Mouse (Mus musculus): ENCODE measurements around the gene Cd22. TPM values are rescaled to one million over a fixed set of nuclear protein-coding genes. Genes with fewer than 3 reads are reported as not detected.
A peak's percentile ranks its signal among the peaks of the same experiment; 100 is the strongest.

Gene Cd22
- total and polyA plus RNA-seq, 2 experiments from 2014 or later: 0.09 to 3.2 TPM

DNA sequence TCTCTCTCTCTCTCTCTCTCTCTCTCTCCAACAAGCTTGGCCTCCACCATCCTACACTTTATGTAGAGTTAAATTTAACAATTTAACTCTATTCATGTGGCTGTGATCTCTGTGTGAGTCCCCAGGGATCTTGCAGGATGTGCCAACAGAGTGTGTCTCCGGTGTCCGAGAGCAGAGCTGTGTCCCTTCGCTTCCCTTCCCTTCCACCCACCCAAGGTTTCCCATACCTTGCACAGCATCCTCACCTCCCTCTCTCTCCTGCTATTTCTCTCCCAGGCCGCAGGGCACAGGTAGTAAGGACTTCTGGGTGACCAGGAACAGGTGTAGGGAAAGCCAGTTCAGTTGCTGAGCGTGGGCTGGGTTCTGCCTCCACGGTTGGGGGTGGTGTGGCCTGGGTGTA lies 1.2 kb downstream of the Cd22 start:
- Histone ChIP-seq H3K4me1 (ENCODE audit: insufficient read depth, low read length) (no peaks in the 10 kb centered on the region), H3K4me3 (ENCODE audit: low read length) (no peak overlapping the region), H3K9ac (replicated peaks; ENCODE audit: low read length) (no peak overlapping the region), H3K9me3 (ENCODE audit: low read length) (no peaks in the 10 kb centered on the region), H3K27me3 (ENCODE audit: insufficient read depth, low read length) (no peaks in the 10 kb centered on the region), H3K36me3 (ENCODE audit: insufficient read depth, low read length) (no peaks in the 10 kb centered on the region), H3K4me2 (ENCODE audit: low read depth, low read length) (no peak overlapping the region), H3K27ac (no peak overlapping the region)
- DNase-seq (ENCODE audit: low spot score) (no peak), ATAC-seq (no peak)
- TF ChIP-seq CTCF (IDR thresholded peaks at IDR 0.05; ENCODE audit: low read depth): no peak
- 89% methylated on average over 6 of the region's 6 CpGs for WGBS

DNA sequence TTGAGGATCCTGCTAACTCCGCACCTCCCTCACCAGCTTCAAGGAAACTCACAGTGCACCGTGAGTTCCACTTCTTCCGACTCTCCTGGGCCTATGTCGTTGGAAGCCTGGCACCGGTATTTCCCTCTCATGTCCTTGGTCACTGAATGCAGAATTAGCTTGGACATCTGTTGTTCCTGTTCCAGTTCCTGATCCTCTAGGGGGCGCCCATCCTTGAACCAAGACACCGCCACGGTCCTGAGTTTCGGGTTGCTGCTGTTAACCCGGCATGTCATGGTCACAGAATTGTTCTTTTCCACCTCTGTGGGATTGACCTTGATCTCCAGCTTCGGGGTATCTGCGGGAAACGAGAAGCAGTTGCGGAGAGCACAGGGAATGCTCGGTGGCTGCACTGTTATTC lies 7.1 kb downstream of the Cd22 start:
- Histone ChIP-seq H3K4me1 (ENCODE audit: insufficient read depth, low read length) (no peaks in the 10 kb centered on the region), H3K9ac (replicated peaks; ENCODE audit: low read length) (no peak overlapping the region), H3K4me3 (ENCODE audit: low read length) (no peak overlapping the region), H3K9me3 (ENCODE audit: low read length) (no peaks in the 10 kb centered on the region), H3K27ac (no peak overlapping the region), H3K27me3 (ENCODE audit: insufficient read depth, low read length) (no peaks in the 10 kb centered on the region), H3K36me3 (ENCODE audit: insufficient read depth, low read length) (no peaks in the 10 kb centered on the region), H3K4me2 (ENCODE audit: low read depth, low read length) (0 out of 2 replicates have a peak overlapping the region, but pooled peaks have one; percentile 30)
- ATAC-seq: 0 out of 2 replicates have a peak, but pooled peaks have one; percentile 49
- TF ChIP-seq CTCF (IDR thresholded peaks at IDR 0.05; ENCODE audit: low read depth): peak; percentile 77
- peak; percentile 81 for DNase-seq (ENCODE audit: low spot score)
- WGBS: 28% methylated on average over 15 of the region's 15 CpGs

DNA sequence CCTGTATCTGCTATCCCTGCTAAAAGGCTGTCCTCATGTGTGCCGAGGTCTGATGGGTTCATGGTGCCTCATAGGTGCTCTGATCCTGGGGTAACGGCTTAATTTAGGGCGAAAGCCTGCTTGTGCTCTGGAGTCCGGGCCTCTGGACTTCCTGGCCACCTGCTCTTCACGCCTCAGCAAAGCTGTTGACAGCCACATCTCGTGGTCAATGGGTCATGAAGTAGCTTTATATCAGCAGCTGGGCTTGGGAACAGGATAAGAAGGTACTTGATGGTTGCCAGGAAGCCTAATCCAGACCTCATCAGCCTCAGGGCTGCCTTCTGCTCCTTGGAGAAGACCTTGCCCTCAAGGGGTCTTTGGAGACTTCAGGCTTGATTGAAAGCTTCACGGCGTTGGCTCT lies 16.8 kb downstream of the Cd22 start:
- no peak for DNase-seq (ENCODE audit: low spot score)
- Histone ChIP-seq H3K9ac (replicated peaks; ENCODE audit: low read length) (no peak overlapping the region), H3K27ac (no peak overlapping the region), H3K9me3 (ENCODE audit: low read length) (no peaks in the 10 kb centered on the region), H3K4me1 (ENCODE audit: insufficient read depth, low read length) (no peaks in the 10 kb centered on the region), H3K27me3 (ENCODE audit: insufficient read depth, low read length) (no peaks in the 10 kb centered on the region), H3K4me2 (ENCODE audit: low read depth, low read length) (no peak overlapping the region), H3K36me3 (ENCODE audit: insufficient read depth, low read length) (no peaks in the 10 kb centered on the region), H3K4me3 (ENCODE audit: low read length) (no peak overlapping the region)
- WGBS: 58% methylated on average over 8 of the region's 8 CpGs
- TF ChIP-seq CTCF (IDR thresholded peaks at IDR 0.05; ENCODE audit: low read depth): no peak
- no peak for ATAC-seq

- Histone ChIP-seq H3K4me3 (ENCODE audit: low read length) (no peak within 1 kb of the TSS), H3K27me3 (ENCODE audit: insufficient read depth, low read length) (no peaks in the 10 kb centered on the region), H3K4me1 (ENCODE audit: insufficient read depth, low read length) (no peaks in the 10 kb centered on the region), H3K27ac (0 out of 2 replicates have a peak within 1 kb of the TSS, but pooled peaks have one; percentile 20), H3K36me3 (ENCODE audit: insufficient read depth, low read length) (no peaks in the 10 kb centered on the region), H3K9ac (replicated peaks; ENCODE audit: low read length) (no peak within 1 kb of the TSS), H3K9me3 (ENCODE audit: low read length) (no peaks in the 10 kb centered on the region), H3K4me2 (ENCODE audit: low read depth, low read length) (no peak within 1 kb of the TSS)
- no peak for DNase-seq (ENCODE audit: low spot score)
- no peak for TF ChIP-seq CTCF (IDR thresholded peaks at IDR 0.05; ENCODE audit: low read depth)
- WGBS: 81% methylated on average over 12 of the region's 12 CpGs
- no peak for ATAC-seq
Observed at GRCm38 (mm10) chr7:30861464-30861863, 18.7 kb downstream of the Cd22 start, which contains the start of gene Ffar1. Gene Ffar1, minus strand, starts transcription at chr7:30861564.

- H3K27ac ChIP-seq: 0 out of 2 replicates have a peak overlapping the region, but pooled peaks have one; percentile 20
- H3K4me1 ChIP-seq (ENCODE audit: insufficient read depth, low read length): no peaks in the 10 kb centered on the region
- H3K4me3 ChIP-seq (ENCODE audit: low read length): peak overlapping the region; percentile 18
- WGBS: 10% methylated on average over 15 of the region's 16 CpGs
- TF ChIP-seq CTCF (IDR thresholded peaks at IDR 0.05; ENCODE audit: low read depth): peak; percentile 86
- DNase-seq (ENCODE audit: low spot score): peak; percentile 90
- H3K9ac ChIP-seq (replicated peaks; ENCODE audit: low read length): no peak overlapping the region
- peak overlapping the region; percentile 44 for H3K4me2 ChIP-seq (ENCODE audit: low read depth, low read length)
- no peaks in the 10 kb centered on the region for H3K27me3 ChIP-seq (ENCODE audit: insufficient read depth, low read length)
- H3K36me3 ChIP-seq (ENCODE audit: insufficient read depth, low read length): no peaks in the 10 kb centered on the region
- H3K9me3 ChIP-seq (ENCODE audit: low read length): no peaks in the 10 kb centered on the region
- ATAC-seq: peak; percentile 68
Observed at GRCm38 (mm10) chr7:30859635-30860402, 20.3 kb downstream of the Cd22 start.

DNA sequence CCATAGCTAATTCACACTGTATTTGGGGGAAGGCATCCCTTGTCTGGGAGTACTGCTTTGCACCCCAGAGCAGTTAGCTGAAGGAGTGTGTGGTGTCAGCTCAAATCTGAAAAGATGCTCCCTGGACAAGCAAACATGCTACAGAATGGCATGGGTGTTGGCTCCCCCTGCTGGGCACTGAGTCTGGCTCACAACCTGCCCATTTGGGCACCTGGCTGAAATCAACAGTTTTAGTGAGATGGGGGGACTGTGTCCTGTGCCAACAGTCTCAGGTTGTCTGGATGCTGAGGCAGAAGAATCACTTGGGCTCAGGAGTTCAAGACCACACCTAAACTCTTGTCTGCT lies 20.9 kb downstream of the Cd22 start:
- H3K36me3 ChIP-seq (ENCODE audit: insufficient read depth, low read length): no peaks in the 10 kb centered on the region
- ATAC-seq (peak; percentile 63), DNase-seq (ENCODE audit: low spot score) (peak; percentile 87)
- no peaks in the 10 kb centered on the region for H3K4me1 ChIP-seq (ENCODE audit: insufficient read depth, low read length)
- no peak overlapping the region for H3K9ac ChIP-seq (replicated peaks; ENCODE audit: low read length)
- peak; percentile 90 for TF ChIP-seq CTCF (IDR thresholded peaks at IDR 0.05; ENCODE audit: low read depth)
- H3K4me3 ChIP-seq (ENCODE audit: low read length): no peak overlapping the region
- no peak overlapping the region for H3K27ac ChIP-seq
- no peaks in the 10 kb centered on the region for H3K9me3 ChIP-seq (ENCODE audit: low read length)
- no peaks in the 10 kb centered on the region for H3K27me3 ChIP-seq (ENCODE audit: insufficient read depth, low read length)
- H3K4me2 ChIP-seq (ENCODE audit: low read depth, low read length): peak overlapping the region; percentile 44; the same call in 1 of the 2 replicates

GRCm38 (mm10) chr7:30857746-30858145 lies 22.4 kb downstream of the Cd22 start:
- H3K9ac ChIP-seq (replicated peaks; ENCODE audit: low read length): no peak overlapping the region
- 70% methylated on average over 1 of the region's 1 CpGs for WGBS
- H3K9me3 ChIP-seq (ENCODE audit: low read length): no peaks in the 10 kb centered on the region
- H3K4me1 ChIP-seq (ENCODE audit: insufficient read depth, low read length): no peaks in the 10 kb centered on the region
- H3K4me2 ChIP-seq (ENCODE audit: low read depth, low read length): no peak overlapping the region
- no peak for ATAC-seq
- no peak overlapping the region for H3K4me3 ChIP-seq (ENCODE audit: low read length)
- H3K27ac ChIP-seq: no peak overlapping the region
- no peak for DNase-seq (ENCODE audit: low spot score)
- no peaks in the 10 kb centered on the region for H3K27me3 ChIP-seq (ENCODE audit: insufficient read depth, low read length)
- H3K36me3 ChIP-seq (ENCODE audit: insufficient read depth, low read length): no peaks in the 10 kb centered on the region
- no peak for TF ChIP-seq CTCF (IDR thresholded peaks at IDR 0.05; ENCODE audit: low read depth)

All from hindbrain, postnatal 0 days (tissue).